ENCODE assay signal across 27 mouse cellular contexts in the genomic region with DNA sequence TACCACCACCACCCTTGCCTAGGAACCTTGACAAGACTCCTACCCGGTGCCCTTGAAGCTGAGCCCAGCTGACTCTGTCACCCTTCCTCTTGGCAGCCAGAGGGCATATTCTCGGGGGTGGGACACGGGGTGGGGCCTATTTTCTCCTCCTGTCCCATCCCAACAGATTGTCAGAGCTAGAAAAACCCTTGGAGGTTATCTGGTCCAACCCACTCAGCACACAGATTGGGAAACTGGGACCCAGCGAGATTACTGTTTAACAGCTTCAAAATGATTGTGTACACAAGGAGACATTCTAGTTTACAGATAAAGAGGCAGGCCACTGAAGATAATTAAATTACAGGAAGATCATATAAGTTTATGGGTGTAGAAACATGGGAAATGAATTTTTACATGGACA. TPM values are rescaled to one million over a fixed set of nuclear protein-coding genes. Genes with fewer than 3 reads are reported as not detected.
DNase-seq lines count a peak whose midpoint lies in the region; ATAC-seq and TF ChIP-seq lines count a peak whose summit lies in the region.
"Had no signal": no experiment of that assay in that cellular context is flagged by ENCODE, and none has a peak within 500 bp of the region (broad histone marks: within the 10 kb centered on the region; RNA-seq: fewer than 3 reads in every experiment).

TSS of gene P2ry4 (minus strand) at position 79 of the 400 bp plus-strand sequence.

- H3K36me3 ChIP-seq in intestine, embryonic 14.5 days (ENCODE audit: control insufficient read depth, insufficient read depth, low read length): no peaks in the 10 kb centered on the region
- no peaks in the 10 kb centered on the region for H3K36me3 ChIP-seq in intestine, postnatal 0 days (ENCODE audit: control insufficient read depth, insufficient read depth)
- no peaks in the 10 kb centered on the region for H3K36me3 ChIP-seq in liver, embryonic 13.5 days
- no peaks in the 10 kb centered on the region for H3K36me3 ChIP-seq in intestine, embryonic 15.5 days
- H3K36me3 ChIP-seq in liver, embryonic 16.5 days (ENCODE audit: control insufficient read depth, insufficient read depth): no peaks in the 10 kb centered on the region
- H3K36me3 ChIP-seq: embryonic facial prominence, embryonic 10.5 days; embryonic facial prominence, embryonic 12.5 days; G1E had no signal

- H3K9me3 ChIP-seq in intestine, embryonic 14.5 days (ENCODE audit: control insufficient read depth, low read length): no peaks in the 10 kb centered on the region
- no peaks in the 10 kb centered on the region for H3K9me3 ChIP-seq in intestine, postnatal 0 days (ENCODE audit: control insufficient read depth)
- H3K9me3 ChIP-seq in liver, embryonic 13.5 days (replicated peaks): no peaks in the 10 kb centered on the region
- no peaks in the 10 kb centered on the region for H3K9me3 ChIP-seq in intestine, embryonic 15.5 days
- no peaks in the 10 kb centered on the region for H3K9me3 ChIP-seq in liver, embryonic 16.5 days (replicated peaks; ENCODE audit: control insufficient read depth, low read length)
- H3K9me3 ChIP-seq: embryonic facial prominence, embryonic 10.5 days; embryonic facial prominence, embryonic 12.5 days; forebrain, embryonic 13.5 days; G1E had no signal

- H3K27me3 ChIP-seq in intestine, embryonic 14.5 days (replicated peaks; ENCODE audit: control insufficient read depth, insufficient read depth, low read length): 0 out of 2 replicates have a peak, but pooled peaks cover 1% of the 10 kb centered on the region
- peaks cover 7% of the 10 kb centered on the region; the same call in 1 of the 2 replicates for H3K27me3 ChIP-seq in intestine, postnatal 0 days (replicated peaks; ENCODE audit: control insufficient read depth, insufficient read depth, low read length)
- H3K27me3 ChIP-seq in liver, embryonic 13.5 days: peaks cover 3% of the 10 kb centered on the region; the same call in 1 of the 2 replicates
- H3K27me3 ChIP-seq in intestine, embryonic 15.5 days (replicated peaks): peaks cover 2% of the 10 kb centered on the region; the same call in 1 of the 2 replicates
- H3K27me3 ChIP-seq in liver, embryonic 16.5 days (ENCODE audit: control insufficient read depth, insufficient read depth, low read depth, low read length): peaks cover 3% of the 10 kb centered on the region; the same call in 1 of the 2 replicates
- H3K27me3 ChIP-seq: CH12.LX had no signal

- DNase-seq in intestine, embryonic 14.5 days (ENCODE audit: low spot score): no peak
- no peak for DNase-seq in liver, embryonic 13.5 days
- no peak for DNase-seq in liver
- DNase-seq: adrenal gland, adult 8-10 months; adrenal gland, postnatal 14 days; adrenal gland, postnatal 36 days; B cell, adult 2 months; cerebellum, adult 11-12 months; cerebellum, adult 2 months; cerebellum, adult 9-10 months; cerebellum, postnatal 10 days; cerebellum, postnatal 25 days had no signal

- H3K4me1 ChIP-seq in intestine, embryonic 14.5 days (replicated peaks; ENCODE audit: control insufficient read depth, insufficient read depth, low read length): no peaks in the 10 kb centered on the region
- no peaks in the 10 kb centered on the region for H3K4me1 ChIP-seq in intestine, postnatal 0 days (replicated peaks; ENCODE audit: control insufficient read depth, insufficient read depth, low read length)
- no peaks in the 10 kb centered on the region for H3K4me1 ChIP-seq in liver, embryonic 13.5 days (replicated peaks)
- H3K4me1 ChIP-seq in intestine, embryonic 15.5 days (replicated peaks): no peaks in the 10 kb centered on the region
- H3K4me1 ChIP-seq in liver, embryonic 16.5 days (ENCODE audit: control insufficient read depth, low read depth, low read length): no peaks in the 10 kb centered on the region
- H3K4me1 ChIP-seq: embryonic facial prominence, embryonic 10.5 days; embryonic facial prominence, embryonic 12.5 days; forebrain, embryonic 13.5 days had no signal

- WGBS in intestine, embryonic 14.5 days: 63% methylated on average over 4 of the region's 4 CpGs
- WGBS in intestine, postnatal 0 days: 41% methylated on average over 4 of the region's 4 CpGs
- 50% methylated on average over 4 of the region's 4 CpGs for WGBS in liver, embryonic 13.5 days (ENCODE audit: insufficient replicate concordance)
- 36% methylated on average over 4 of the region's 4 CpGs for WGBS in intestine, embryonic 15.5 days
- 42% methylated on average over 4 of the region's 4 CpGs for WGBS in liver, embryonic 16.5 days (ENCODE audit: insufficient replicate concordance)

- no peak within 1 kb of the TSS for H3K9ac ChIP-seq in intestine, embryonic 14.5 days (ENCODE audit: low read length)
- H3K9ac ChIP-seq in intestine, postnatal 0 days (ENCODE audit: low read depth, low read length): no peak within 1 kb of the TSS
- H3K9ac ChIP-seq in liver, embryonic 13.5 days: no peak within 1 kb of the TSS
- no peak within 1 kb of the TSS for H3K9ac ChIP-seq in intestine, embryonic 15.5 days
- no peak within 1 kb of the TSS for H3K9ac ChIP-seq in liver, embryonic 16.5 days (ENCODE audit: low read depth, low read length)
- H3K9ac ChIP-seq: embryonic facial prominence, embryonic 12.5 days; forebrain, embryonic 13.5 days had no signal

- H3K4me2 ChIP-seq in intestine, embryonic 14.5 days (ENCODE audit: low read length): no peak within 1 kb of the TSS
- no peak within 1 kb of the TSS for H3K4me2 ChIP-seq in intestine, postnatal 0 days (replicated peaks; ENCODE audit: low read depth)
- no peak within 1 kb of the TSS for H3K4me2 ChIP-seq in liver, embryonic 13.5 days
- no peak within 1 kb of the TSS for H3K4me2 ChIP-seq in intestine, embryonic 15.5 days (replicated peaks)
- no peak within 1 kb of the TSS for H3K4me2 ChIP-seq in liver, embryonic 16.5 days (ENCODE audit: low read depth, low read length)
- H3K4me2 ChIP-seq: embryonic facial prominence, embryonic 12.5 days; forebrain, embryonic 13.5 days had no signal

- no peak within 1 kb of the TSS for H3K27ac ChIP-seq in intestine, embryonic 14.5 days (ENCODE audit: low read depth)
- no peak within 1 kb of the TSS for H3K27ac ChIP-seq in intestine, postnatal 0 days (ENCODE audit: low read depth, low read length)
- H3K27ac ChIP-seq in liver, embryonic 13.5 days: no peak within 1 kb of the TSS
- no peak within 1 kb of the TSS for H3K27ac ChIP-seq in intestine, embryonic 15.5 days
- no peak within 1 kb of the TSS for H3K27ac ChIP-seq in liver, embryonic 16.5 days (ENCODE audit: low read length)
- H3K27ac ChIP-seq: embryonic facial prominence, embryonic 10.5 days; embryonic facial prominence, embryonic 12.5 days; forebrain, embryonic 13.5 days had no signal

- H3K4me3 ChIP-seq in intestine, embryonic 14.5 days (ENCODE audit: low read depth, low read length): no peak within 1 kb of the TSS
- H3K4me3 ChIP-seq in intestine, postnatal 0 days (ENCODE audit: low read depth, low read length): no peak within 1 kb of the TSS
- no peak within 1 kb of the TSS for H3K4me3 ChIP-seq in liver, embryonic 13.5 days (replicated peaks)
- no peak within 1 kb of the TSS for H3K4me3 ChIP-seq in intestine, embryonic 15.5 days (replicated peaks)
- H3K4me3 ChIP-seq in liver, embryonic 16.5 days (ENCODE audit: low read depth, low read length): no peak within 1 kb of the TSS
- H3K4me3 ChIP-seq: embryonic facial prominence, embryonic 10.5 days; embryonic facial prominence, embryonic 12.5 days; forebrain, embryonic 13.5 days had no signal

- 0 out of 2 replicates have a peak, but pooled peaks have one; percentile 27 for ATAC-seq in intestine, embryonic 14.5 days (replicated peaks; ENCODE audit: low FRiP score, low TSS enrichment, low read depth)
- ATAC-seq in intestine, postnatal 0 days: no peak
- ATAC-seq in liver, embryonic 13.5 days (ENCODE audit: low read depth): peak; percentile 48; the same call in 1 of the 2 replicates
- peak; percentile 87 for ATAC-seq in intestine, embryonic 15.5 days
- peak; percentile 56 for ATAC-seq in liver, embryonic 16.5 days (ENCODE audit: low read depth)
- ATAC-seq in megakaryocyte progenitor cell, adult 5-6 weeks (replicated peaks; ENCODE audit: poor library complexity): no peak
- ATAC-seq in inflammation-experienced regulatory T-cells, adult 6 months: no peak
- ATAC-seq: activated CD4-positive, CD25-positive, alpha-beta regulatory T cell, adult 4 months; CD4-positive, CD25-positive, alpha-beta regulatory T cell, adult 4 months; forebrain, embryonic 13.5 days; Patski had no signal

- no peak for TF ChIP-seq CTCF in intestine, postnatal 0 days (IDR thresholded peaks at IDR 0.05; ENCODE audit: low read depth)

RNA-seq across cellular contexts. Expression of gene P2ry4, which starts in this region (rescaled TPM):
- 0.08 TPM in 1 of 2 replicates, not detected in the other for polyA plus RNA-seq in intestine, embryonic 14.5 days (2014; fragmentation: Nextera tagmentation; extraction: Ambion mirVana)
- 0.44 and 0.53 TPM in 2 replicates for polyA plus RNA-seq in intestine, postnatal 0 days (2015; fragmentation: Nextera tagmentation; extraction: Ambion mirVana)
- polyA plus RNA-seq in liver, embryonic 13.5 days (2015; fragmentation: Nextera tagmentation; extraction: Ambion mirVana): 0.13 and 0.20 TPM in 2 replicates
- polyA plus RNA-seq in intestine, embryonic 15.5 days (2015; fragmentation: Nextera tagmentation; extraction: Ambion mirVana): 0.16 and 0.24 TPM in 2 replicates
- polyA plus RNA-seq in liver, embryonic 16.5 days (2015; fragmentation: Nextera tagmentation; extraction: Ambion mirVana): 0.74 TPM in 2 replicates
- not detected in 2 replicates for total RNA-seq in megakaryocyte progenitor cell, adult 5-6 weeks (2015)
- not detected in 2 replicates for total RNA-seq in megakaryocyte progenitor cell, adult 5-6 weeks (2017)
- under 1 TPM in 1 of 3 experiments, not detected in 2; 0.16 TPM for polyA plus RNA-seq in inflammation-experienced regulatory T-cells, adult 6 months (2017; shearing (Covaris generic))
- total RNA-seq: adrenal gland, adult 18-20 months; adrenal gland, postnatal 36 days; CH12.LX had no signal
- polyA plus RNA-seq: activated CD4-positive, CD25-positive, alpha-beta regulatory T cell, adult 4 months; embryonic facial prominence, embryonic 10.5 days; embryonic facial prominence, embryonic 12.5 days; forebrain, embryonic 11.5 days; forebrain, embryonic 13.5 days; G1E; Patski had no signal

Comparison
In these comparisons a context has a peak if more than half of its experiments do, and no peak if none do; other contexts are left out.
1. Peak in ATAC-seq in intestine, embryonic 14.5 days; RNA of the gene not detected or under 1 TPM.
2. Peak in ATAC-seq in liver, embryonic 13.5 days; RNA of the gene not detected or under 1 TPM.
3. Peak in ATAC-seq in intestine, embryonic 15.5 days; RNA of the gene not detected or under 1 TPM.
4. Peak in ATAC-seq in liver, embryonic 16.5 days; RNA of the gene not detected or under 1 TPM.